Mouse (Mus musculus) heart, postnatal 0 days (tissue): Measurements from ENCODE around the gene Dok3. TPM values are rescaled to one million over a fixed set of nuclear protein-coding genes. Genes with fewer than 3 reads are reported as not detected.

Source experiments
- ATAC-seq: fragments of 200-750 bp; cut with Nextera tagmentation; 2 replicates; pipeline ENCODE4 v1.8.0; 2017; ENCODE audit warnings: low read depth, moderate number of reproducible peaks, moderate library complexity; ENCODE audit not compliant: insufficient read depth
- DNase-seq: peaks from one replicate; pipeline ENCODE4 v3.0.0-alpha.2; 2016; ENCODE audit warnings: low spot score
- H3K27ac ChIP-seq: fragments of 300-500 bp; sonication (generic); 2 replicates; pipeline ENCODE4 v1.5.1; 2014; ENCODE audit warnings: low read depth, mild to moderate bottlenecking
- H3K27me3 ChIP-seq: fragments of 300-500 bp; sonication (generic); 2 replicates; pipeline ENCODE4 v1.6.1; 2014; ENCODE audit warnings: low read length, mixed read lengths; ENCODE audit not compliant: control insufficient read depth, insufficient read depth
- H3K36me3 ChIP-seq: fragments of 300-500 bp; sonication (generic); replicated peaks from 2 replicates; pipeline ENCODE4 v1.6.1; 2014; ENCODE audit warnings: low read length, mixed read lengths; ENCODE audit not compliant: control insufficient read depth, insufficient read depth
- H3K4me1 ChIP-seq: fragments of 300-500 bp; sonication (generic); 2 replicates; pipeline ENCODE4 v1.6.1; 2014; ENCODE audit warnings: antibody characterized with exemption; ENCODE audit not compliant: control insufficient read depth, insufficient read depth
- H3K4me2 ChIP-seq: fragments of 300-500 bp; sonication (generic); 2 replicates; pipeline ENCODE4 v1.6.1; 2014; ENCODE audit warnings: low read depth, mild to moderate bottlenecking, low read length, moderate library complexity
- H3K4me3 ChIP-seq: fragments of 300-500 bp; sonication (generic); 2 replicates; pipeline ENCODE4 v1.5.1; 2014; ENCODE audit warnings: low read depth, low read length
- H3K9ac ChIP-seq: fragments of 300-500 bp; sonication (generic); replicated peaks from 2 replicates; pipeline ENCODE4 v1.6.1; 2014; ENCODE audit warnings: low read depth, low read length, mixed read lengths
- H3K9me3 ChIP-seq: fragments of 300-500 bp; sonication (generic); replicated peaks from 2 replicates; pipeline ENCODE4 v1.6.1; 2016; ENCODE audit warnings: low read length; ENCODE audit not compliant: control insufficient read depth
- CTCF ChIP-seq: IDR thresholded peaks from 2 replicates; pipeline ENCODE4 v1.5.1; 2016; ENCODE audit warnings: antibody characterized with exemption, control low read depth, low read depth
- EP300 ChIP-seq: IDR thresholded peaks from 2 replicates; pipeline ENCODE4 v1.6.1; 2016; ENCODE audit warnings: antibody characterized with exemption, low read depth
- WGBS: fragments of 180-500 bp; shearing (Covaris S2); extraction: QIAGEN DNeasy Blood & Tissue Kit; methylation state at CpG from one replicate; pipeline ENCODE4 v1.1.7; 2014; 5-methylcytosine and 5-hydroxymethylcytosine counted together
- polyA plus RNA-seq: library from polyadenylated mRNA; unstranded; fragments of >200 nt; fragmentation: Nextera tagmentation; extraction: Ambion mirVana; gene quantifications from 2 replicates; pipeline ENCODE4 v1.2.1, GENCODE M21; 2015
- total RNA-seq: library from RNA; depleted of rRNA; stranded (reverse); fragments of >200 nt; gene quantifications from 2 replicates; pipeline ENCODE4 v1.2.3, GENCODE M21; 2014; ENCODE audit warnings: low replicate concordance

The Dok3 gene
- total and polyA plus RNA-seq, 2 experiments from 2014 or later, result 1.4 to 2.8 TPM

DNA sequence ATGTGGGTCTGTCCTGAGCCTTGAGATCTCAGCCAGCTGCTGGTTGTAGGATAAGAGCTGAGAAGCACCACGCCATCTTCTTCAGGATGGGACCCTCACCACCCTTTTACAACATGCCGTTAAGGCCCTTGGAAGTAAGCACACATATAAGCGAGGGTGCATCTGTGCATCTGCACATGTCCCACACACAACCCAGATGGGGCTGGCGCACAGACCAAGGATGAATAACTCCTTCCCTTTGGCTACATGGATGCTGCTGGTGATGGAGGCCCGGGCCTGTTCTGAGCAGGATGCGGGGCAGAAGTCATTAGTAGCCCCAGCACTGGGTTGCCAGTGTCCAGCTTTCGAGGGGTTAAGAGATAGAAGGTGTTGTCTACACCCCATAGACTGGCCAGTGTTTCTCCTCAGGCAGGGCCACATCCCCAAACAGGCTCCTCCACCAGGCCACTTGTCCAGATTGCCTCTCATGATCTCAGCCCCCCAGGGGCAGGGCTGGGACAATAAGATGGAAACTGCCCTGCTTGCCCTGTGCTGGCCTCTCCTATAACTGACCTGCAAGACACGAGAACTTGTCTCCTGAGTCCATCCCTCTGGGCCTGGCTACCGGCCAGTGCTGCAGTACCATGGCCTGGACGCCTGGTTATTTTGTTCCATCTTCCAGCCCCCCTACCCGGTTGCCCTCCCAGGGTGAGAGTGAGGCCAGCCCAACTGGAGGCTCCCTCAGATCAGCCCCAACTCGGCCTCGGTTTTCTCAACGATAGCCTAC, 42.9 kb downstream of the Dok3 start:
- Histone ChIP-seq H3K4me3 (peak overlapping the region; percentile 74), H3K4me1 (0 out of 2 replicates have a peak, but pooled peaks cover 4% of the 10 kb centered on the region), H3K27me3 (peaks cover 76% of the 10 kb centered on the region), H3K9me3 (no peaks in the 10 kb centered on the region), H3K9ac (peak overlapping the region; percentile 80; the same call in 1 of the 2 replicates), H3K27ac (peak overlapping the region; percentile 78), H3K36me3 (0 out of 2 replicates have a peak, but pooled peaks cover 2% of the 10 kb centered on the region), H3K4me2 (peak overlapping the region; percentile 77)
- WGBS, result 47% methylated on average over 14 of the region's 14 CpGs
- DNase-seq (no peak), ATAC-seq (no peak)
- TF ChIP-seq EP300, result no peak
- no peak for TF ChIP-seq CTCF

- Histone ChIP-seq H3K36me3 (peaks cover 18% of the 10 kb centered on the region), H3K9me3 (no peaks in the 10 kb centered on the region), H3K4me1 (0 out of 2 replicates have a peak, but pooled peaks cover 4% of the 10 kb centered on the region), H3K27me3 (peaks cover 78% of the 10 kb centered on the region), H3K9ac (no peak overlapping the region), H3K4me3 (no peak overlapping the region), H3K27ac (no peak overlapping the region), H3K4me2 (no peak overlapping the region)
- WGBS, result 48% methylated on average over 7 of the region's 7 CpGs
- no peak for TF ChIP-seq CTCF
- no peak for TF ChIP-seq EP300
- no peak for DNase-seq
- ATAC-seq, result no peak
Measured at GRCm38 (mm10) chr13:55484520-55485088, 44.5 kb downstream of the Dok3 start.

GRCm38 (mm10) chr13:55483593-55483992, 45.5 kb downstream of the Dok3 start:
- 47% methylated on average over 15 of the region's 15 CpGs for WGBS
- Histone ChIP-seq H3K9ac (no peak overlapping the region), H3K4me2 (no peak overlapping the region), H3K9me3 (no peaks in the 10 kb centered on the region), H3K27ac (peak overlapping the region; percentile 63), H3K4me3 (no peak overlapping the region), H3K27me3 (peaks cover 78% of the 10 kb centered on the region), H3K36me3 (peaks cover 20% of the 10 kb centered on the region), H3K4me1 (0 out of 2 replicates have a peak, but pooled peaks cover 4% of the 10 kb centered on the region)
- TF ChIP-seq CTCF, result no peak
- no peak for TF ChIP-seq EP300
- ATAC-seq (no peak), DNase-seq (no peak)

GRCm38 (mm10) chr13:55483071-55483470, 46.0 kb downstream of the Dok3 start:
- Histone ChIP-seq H3K36me3 (peaks cover 20% of the 10 kb centered on the region), H3K9me3 (no peaks in the 10 kb centered on the region), H3K4me2 (no peak overlapping the region), H3K9ac (no peak overlapping the region), H3K27me3 (peaks cover 73% of the 10 kb centered on the region), H3K27ac (peak overlapping the region; percentile 63), H3K4me3 (no peak overlapping the region), H3K4me1 (0 out of 2 replicates have a peak, but pooled peaks cover 4% of the 10 kb centered on the region)
- no peak for ATAC-seq
- DNase-seq, result peak; percentile 45
- 41% methylated on average over 9 of the region's 9 CpGs for WGBS
- TF ChIP-seq CTCF (no peak), EP300 (no peak)

- 0 out of 2 replicates have a peak, but pooled peaks cover 4% of the 10 kb centered on the region for H3K4me1 ChIP-seq
- ATAC-seq (peak; percentile 25; the same call in 1 of the 2 replicates), DNase-seq (peak; percentile 39)
- TF ChIP-seq EP300 (no peak), CTCF (no peak)
- no peak overlapping the region for H3K9ac ChIP-seq
- H3K36me3 ChIP-seq, result peaks cover 20% of the 10 kb centered on the region
- peaks cover 70% of the 10 kb centered on the region for H3K27me3 ChIP-seq
- H3K4me2 ChIP-seq, result no peak overlapping the region
- 53% methylated on average over 7 of the region's 7 CpGs for WGBS
- H3K27ac ChIP-seq, result peak overlapping the region; percentile 63
- H3K9me3 ChIP-seq, result no peaks in the 10 kb centered on the region
- no peak overlapping the region for H3K4me3 ChIP-seq
Measured at GRCm38 (mm10) chr13:55482542-55482941, 46.6 kb downstream of the Dok3 start.
